Mouse (Mus musculus): Measurements from ENCODE around the gene 2410015M20Rik.

The 2410015M20Rik gene

GRCm38 (mm10) chr17:56609452-56610171 is at the start of gene 2410015M20Rik:
TSS of gene 2410015M20Rik (minus strand) at chr17:56609771.
- POLR2A ChIA-PET, result interaction anchor here in 3 of 4 experiments (0.5 to 14.4 kb wide), 28 partner anchors 11 to 381 kb away, joined by 3 to 429 read pairs (median 3); partner anchors contain the start of genes Lonp1 (in 3 of the 3), Safb (in 3 of the 3), Safb2 (in 3 of the 3) and Catsperd (in 2 of the 3)
- CTCF ChIA-PET, result interaction anchor here in 1 of 4 experiments (1.6 kb wide), 1 partner anchor 59 kb away, joined by 3 read pairs; no protein-coding TSS in a partner anchor

GRCm38 (mm10) chr17:56656171-56656570 is 46.6 kb upstream of the 2410015M20Rik start:
- CTCF ChIA-PET, result interaction anchor here in 2 of 4 experiments (1.1 to 1.2 kb wide), 2 partner anchors 12 to 103 kb away, joined by 3 to 4 read pairs; no protein-coding TSS in a partner anchor
- POLR2A ChIA-PET, result interaction anchor here in 2 of 4 experiments (0.6 to 2.7 kb wide), 13 partner anchors 8 to 288 kb away, joined by 3 to 12 read pairs (median 3); partner anchors contain the start of genes Catsperd (in 2 of the 2), Lonp1 (in 2 of the 2), Ranbp3 (in 2 of the 2) and Safb2 (in 1 of the 2)

DNA sequence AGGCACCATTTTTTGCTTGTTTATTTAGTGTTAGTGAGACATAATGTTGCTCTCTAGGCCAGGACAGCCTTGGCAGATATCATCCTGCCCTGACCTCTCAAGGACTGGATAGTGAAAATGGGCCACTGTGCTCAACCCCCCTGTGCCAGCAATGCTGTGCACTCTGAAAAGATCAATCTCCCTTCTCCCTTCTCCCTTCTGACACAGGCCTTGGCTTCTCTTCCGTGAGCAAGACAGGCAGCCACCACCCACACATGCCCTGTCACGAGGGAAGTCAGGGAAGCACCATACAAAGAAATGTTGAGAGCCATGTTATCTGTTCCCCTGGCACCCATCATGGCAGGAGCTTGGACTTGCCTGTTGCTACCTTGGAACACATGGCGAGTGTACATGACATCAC is 45.7 kb upstream of the 2410015M20Rik start:
- CTCF ChIA-PET, result no interaction called here
- POLR2A ChIA-PET, result interaction anchor here in 2 of 4 experiments (1.3 to 4.0 kb wide), 4 partner anchors 9 to 28 kb away, joined by 3 to 23 read pairs (median 8); partner anchors contain the start of genes Catsperd (in 1 of the 2), Lonp1 (in 1 of the 2) and Ranbp3 (in 1 of the 2)

- ChIA-PET CTCF (no interaction called here), POLR2A (interaction anchor here in 2 of 4 experiments (0.6 to 4.0 kb wide), 5 partner anchors 9 to 462 kb away, joined by 3 to 23 read pairs (median 5); partner anchors contain the start of genes Catsperd (in 1 of the 2), Lonp1 (in 1 of the 2) and Ranbp3 (in 1 of the 2))
Measured at GRCm38 (mm10) chr17:56654771-56655170, 45.2 kb upstream of the 2410015M20Rik start.

DNA sequence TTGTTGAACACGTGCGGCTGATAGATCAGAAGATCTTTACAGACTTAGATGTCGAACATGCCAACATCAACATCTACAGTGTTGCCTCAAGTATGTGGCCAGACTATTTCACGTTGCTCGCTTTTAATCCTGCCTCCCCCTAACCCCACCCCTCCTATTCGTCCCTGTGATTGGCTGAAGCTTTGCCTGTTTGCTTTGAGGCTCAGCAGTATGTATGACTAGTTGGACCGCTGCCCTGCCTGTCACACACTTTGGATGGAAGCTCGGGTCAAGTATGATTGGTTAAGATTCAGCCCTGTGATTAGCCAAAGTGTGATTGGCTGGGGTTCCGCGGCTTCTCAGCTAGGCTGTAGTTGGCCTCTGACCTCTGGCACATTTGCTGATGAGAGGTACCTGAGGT is 42.2 kb upstream of the 2410015M20Rik start:
- ChIA-PET CTCF (interaction anchor here (0.5 to 1.1 kb wide), 8 partner anchors 9 to 248 kb away, joined by 3 to 4 read pairs (median 3); no protein-coding TSS in a partner anchor), POLR2A (interaction anchor here in 3 of 4 experiments (0.6 to 6.2 kb wide), 18 partner anchors 9 to 619 kb away, joined by 3 to 33 read pairs (median 6); partner anchors contain the start of genes Catsperd (in 2 of the 3), Lonp1 (in 2 of the 3), Safb2 (in 2 of the 3) and Gm17949 (in 1 of the 3))

GRCm38 (mm10) chr17:56647546-56647945 is 38.0 kb upstream of the 2410015M20Rik start:
- ChIA-PET CTCF (interaction anchor here in 3 of 4 experiments (0.6 to 1.4 kb wide), 4 partner anchors 12 to 165 kb away, joined by 3 to 4 read pairs (median 3); no protein-coding TSS in a partner anchor), POLR2A (interaction anchor here in 3 of 4 experiments (0.6 to 1.4 kb wide), 15 partner anchors 8 to 1117 kb away, joined by 3 to 8 read pairs (median 4); partner anchors contain the start of genes Catsperd (in 1 of the 3) and Lonp1 (in 1 of the 3))

- POLR2A ChIA-PET, result interaction anchor here in 2 of 4 experiments (0.8 to 4.4 kb wide), 3 partner anchors 16 to 29 kb away, joined by 4 to 14 read pairs (median 5); partner anchors contain the start of genes Lonp1 (in 2 of the 2) and Catsperd (in 1 of the 2)
Measured at GRCm38 (mm10) chr17:56643237-56643636, 33.7 kb upstream of the 2410015M20Rik start.

GRCm38 (mm10) chr17:56634023-56634422 is 24.5 kb upstream of the 2410015M20Rik start:
- ChIA-PET POLR2A (no interaction called here), CTCF (no interaction called here)

More at GRCm38 (mm10) chr17:56643237-56643636, 33.7 kb upstream of the 2410015M20Rik start:
- CTCF ChIA-PET, result no interaction called here

DNA sequence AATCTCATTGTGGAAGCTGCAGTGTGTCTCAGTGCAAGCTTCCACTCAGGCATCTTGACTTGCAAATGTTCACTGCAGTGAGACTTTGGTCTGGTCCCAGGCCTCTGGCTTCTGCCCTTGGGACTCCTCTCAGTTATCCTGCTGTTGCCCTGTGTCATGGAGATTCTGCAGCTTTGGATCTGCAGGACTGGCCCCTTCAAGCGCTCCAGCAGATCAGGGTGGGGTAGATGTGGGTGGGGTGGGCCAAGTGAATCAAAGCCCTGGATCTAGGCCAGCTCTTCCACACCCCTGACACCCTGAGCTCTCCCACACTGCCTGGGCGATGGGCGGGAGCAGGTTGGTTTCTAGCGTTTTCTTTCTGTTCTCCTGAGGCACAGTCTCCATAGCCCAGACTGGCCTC is 22.2 kb upstream of the 2410015M20Rik start:
- ChIA-PET POLR2A (interaction anchor here in 3 of 4 experiments (0.5 to 12.4 kb wide), 47 partner anchors 9 to 845 kb away, joined by 3 to 111 read pairs (median 4); partner anchors contain the start of genes Ranbp3 (in 2 of the 3), Rpl36 (in 2 of the 3), Safb (in 2 of the 3) and Khsrp (in 1 of the 3)), CTCF (interaction anchor here in 3 of 4 experiments (0.6 to 1.5 kb wide), 9 partner anchors 16 to 304 kb away, joined by 3 to 7 read pairs (median 3); partner anchors contain the start of genes Mllt1 (in 1 of the 3) and Ranbp3 (in 1 of the 3))

GRCm38 (mm10) chr17:56629800-56630781 is 20.5 kb upstream of the 2410015M20Rik start:
- POLR2A ChIA-PET, result interaction anchor here (0.6 to 12.4 kb wide), 15 partner anchors 11 to 154 kb away, joined by 3 to 111 read pairs (median 4); partner anchors contain the start of genes Rpl36 (in 1 of the 4), Safb (in 1 of the 4) and Safb2 (in 1 of the 4)
- CTCF ChIA-PET, result interaction anchor here in 1 of 4 experiments (0.7 kb wide), 1 partner anchor 128 kb away, joined by 3 read pairs; no protein-coding TSS in a partner anchor

DNA sequence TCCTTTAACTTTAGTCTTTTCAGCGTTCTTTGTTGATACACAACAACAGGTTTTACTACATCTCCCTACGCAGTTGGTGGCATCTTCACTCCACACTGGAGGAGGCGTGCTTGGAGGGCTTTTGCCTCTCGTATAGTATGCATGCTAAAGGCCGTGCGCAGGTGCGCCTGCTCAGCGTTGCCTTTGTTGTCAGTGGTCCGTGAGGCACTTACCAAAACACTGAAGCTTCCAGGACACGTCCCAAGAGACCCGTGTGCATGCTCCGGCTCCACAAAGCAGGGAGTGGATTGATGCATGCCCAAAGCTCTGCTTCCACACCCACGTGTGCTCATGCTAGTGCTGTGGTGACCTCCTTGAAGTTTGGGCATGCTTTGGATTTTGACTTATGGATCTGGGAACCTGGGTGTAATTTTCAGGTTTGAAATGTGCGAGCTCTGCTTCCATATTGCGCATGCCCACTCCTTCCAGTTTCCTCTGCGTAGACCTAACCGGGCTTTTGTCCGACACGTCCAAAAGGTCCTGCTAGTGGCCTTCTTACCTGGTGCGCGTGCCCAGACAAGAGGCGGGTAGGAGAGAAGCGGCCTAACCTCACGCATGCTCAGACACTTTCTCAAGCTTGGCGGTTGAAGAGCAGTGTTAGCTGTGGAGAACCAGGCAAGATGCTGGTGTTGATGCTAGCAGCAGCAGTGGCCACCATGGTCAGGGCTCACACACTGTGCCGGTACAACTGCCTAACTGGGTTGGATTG is 18.1 kb upstream of the 2410015M20Rik start, which contains the start of gene Catsperd:
Catsperd (plus strand) TSS at position 614 of the 748 bp plus-strand sequence.
- ChIA-PET POLR2A (interaction anchor here (0.5 to 12.4 kb wide), 126 partner anchors 7 to 591 kb away, joined by 3 to 429 read pairs (median 5); partner anchors contain the start of genes Ranbp3 (in 3 of the 4), Rpl36 (in 3 of the 4), Safb (in 3 of the 4) and Safb2 (in 3 of the 4)), CTCF (interaction anchor here (0.5 to 2.0 kb wide), 20 partner anchors 15 to 503 kb away, joined by 3 to 18 read pairs (median 4); partner anchors contain the start of genes Fem1a (in 1 of the 4), Ndufa11 (in 1 of the 4), Nrtn (in 1 of the 4) and Ranbp3 (in 1 of the 4))

DNA sequence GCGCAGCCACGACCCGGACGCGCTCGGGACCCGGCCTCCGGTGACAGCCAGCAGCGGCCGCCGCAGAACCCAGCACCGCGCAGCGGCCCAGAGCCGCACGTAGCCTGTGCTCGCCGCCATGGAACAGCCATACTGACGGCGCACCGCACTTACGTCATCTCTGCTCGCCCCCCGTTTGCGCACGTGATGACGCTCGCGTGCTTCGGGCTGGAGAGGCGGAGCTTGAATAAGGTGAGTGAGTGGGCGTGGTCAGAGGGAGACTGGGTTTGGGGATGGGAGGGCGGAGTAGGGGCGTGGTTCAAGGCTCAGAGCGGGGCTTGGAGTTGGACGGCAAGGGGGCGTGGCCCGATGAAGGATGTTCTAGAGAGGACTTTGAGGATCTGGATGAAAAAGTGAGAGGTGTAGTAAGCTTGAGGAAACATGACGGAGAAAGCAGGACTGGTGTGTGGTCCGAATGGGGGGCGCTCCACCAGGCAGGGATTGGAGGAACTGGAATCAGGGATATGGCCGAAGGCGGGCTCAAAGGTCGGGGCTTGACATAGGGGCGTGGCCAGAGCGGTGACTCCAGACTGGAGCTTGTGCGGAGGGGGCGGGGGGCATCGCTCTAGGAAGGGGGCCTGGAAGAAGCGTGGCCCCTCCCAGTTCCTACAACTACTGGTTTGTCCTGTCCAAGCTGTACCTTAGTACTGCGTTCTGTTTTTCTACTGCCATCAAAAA is 17.3 kb upstream of the 2410015M20Rik start, which contains the start of gene Lonp1:
Lonp1 (minus strand) TSS at position 134 of the 717 bp plus-strand sequence.
- ChIA-PET CTCF (interaction anchor here (0.5 to 2.0 kb wide), 29 partner anchors 14 to 502 kb away, joined by 3 to 18 read pairs (median 4); partner anchors contain the start of genes Rpl36 (in 2 of the 4), Fem1a (in 1 of the 4), Ndufa11 (in 1 of the 4) and Nrtn (in 1 of the 4)), POLR2A (interaction anchor here (0.5 to 12.4 kb wide), 147 partner anchors 8 to 668 kb away, joined by 3 to 429 read pairs (median 4); partner anchors contain the start of genes Gm17949 (in 3 of the 4), Gtf2f1 (in 3 of the 4), Ranbp3 (in 3 of the 4) and Rpl36 (in 3 of the 4))

GRCm38 (mm10) chr17:56626260-56626659 is 16.7 kb upstream of the 2410015M20Rik start:
- CTCF ChIA-PET, result interaction anchor here (1.0 to 2.0 kb wide), 10 partner anchors 14 to 293 kb away, joined by 4 to 18 read pairs (median 5); partner anchors contain the start of genes Rpl36 (in 2 of the 4), Ndufa11 (in 1 of the 4) and Ranbp3 (in 1 of the 4)
- POLR2A ChIA-PET, result interaction anchor here (0.5 to 12.4 kb wide), 89 partner anchors 9 to 667 kb away, joined by 3 to 429 read pairs (median 8); partner anchors contain the start of genes Gm17949 (in 3 of the 4), Gtf2f1 (in 3 of the 4), Ranbp3 (in 3 of the 4) and Rpl36 (in 3 of the 4)

- POLR2A ChIA-PET, result interaction anchor here (0.6 to 12.4 kb wide), 24 partner anchors 8 to 344 kb away, joined by 3 to 429 read pairs (median 6); partner anchors contain the start of genes Rpl36 (in 3 of the 4), Ranbp3 (in 2 of the 4), Safb (in 2 of the 4) and Safb2 (in 2 of the 4)
- CTCF ChIA-PET, result no interaction called here
Measured at GRCm38 (mm10) chr17:56625495-56625894, 15.9 kb upstream of the 2410015M20Rik start.

Data from embryonic stem cell, embryonic (primary cell).